Mouse (Mus musculus): ENCODE measurements around the gene Slc48a1.

DNA sequence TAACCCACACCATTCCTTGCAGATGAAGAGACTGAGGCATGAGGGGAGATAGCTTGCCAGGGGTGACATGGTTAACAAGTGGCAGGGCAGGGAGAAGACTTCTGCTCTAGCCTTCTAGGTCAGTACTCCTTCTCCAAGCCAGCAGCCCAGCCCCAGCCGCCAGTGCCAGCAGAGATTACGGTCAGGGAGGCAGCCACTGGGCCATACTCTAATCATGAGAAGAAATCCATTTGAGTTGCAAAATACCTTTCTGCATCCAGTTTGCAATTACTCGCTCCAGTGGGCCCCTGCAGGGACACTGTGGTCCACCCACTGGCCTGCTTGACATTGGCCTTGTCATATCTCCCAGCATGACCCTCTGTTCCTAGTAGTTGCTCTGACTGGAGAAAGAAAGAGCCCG lies 60.1 kb downstream of the Slc48a1 start:
- TF ChIP-seq CTCF (IDR thresholded peaks at IDR 0.05; ENCODE audit: borderline replicate concordance, insufficient read depth, low read depth, low read length), result no peak
- TF ChIP-seq POLR2A (IDR thresholded peaks at IDR 0.05; ENCODE audit: borderline replicate concordance, insufficient read depth, low read length), result no peak
